Mouse (Mus musculus): ENCODE data around the gene Pitx2.

DNA sequence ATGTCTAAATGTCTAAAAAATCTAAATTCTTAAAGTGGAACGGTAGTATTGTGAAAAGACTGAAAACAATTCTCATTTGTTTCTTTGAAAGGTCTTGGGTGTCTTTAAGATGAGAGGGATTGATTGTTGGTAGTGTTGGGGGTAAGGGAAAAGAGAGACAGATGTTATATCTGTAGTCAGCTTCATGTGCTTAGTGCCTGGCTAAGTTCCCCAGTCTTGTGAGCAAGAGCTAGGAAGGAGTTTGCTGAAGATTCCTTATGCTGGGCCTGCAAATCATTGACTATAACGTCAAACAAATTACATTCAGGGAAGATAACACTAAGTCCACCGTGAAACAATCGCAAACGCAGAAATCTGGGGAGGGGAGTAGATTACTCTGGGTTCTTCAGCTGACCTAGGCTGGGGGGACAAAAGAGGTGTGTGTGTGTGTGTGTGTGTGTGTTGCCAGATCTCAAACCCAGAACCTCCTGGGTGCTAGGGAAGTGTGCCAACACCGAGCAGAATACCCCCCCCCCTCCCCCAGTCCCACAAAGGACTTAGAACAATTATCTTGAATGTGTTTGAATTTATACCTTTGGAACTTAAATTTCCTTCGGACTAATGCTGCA, 12.5 kb downstream of the Pitx2 start:
- TF ChIP-seq CTCF (IDR thresholded peaks at IDR 0.05; ENCODE audit: low read depth, low read length) (no peak), TAL1 (conservative IDR thresholded peaks at IDR 0.05; ENCODE audit: low read depth, low read length) (no peak), GATA1 (IDR thresholded peaks at IDR 0.05; ENCODE audit: borderline replicate concordance, low read length) (no peak), GATA2 (IDR thresholded peaks at IDR 0.05; ENCODE audit: borderline replicate concordance, low read depth, low read length) (no peak)

Data from G1E (cell line).